Mouse (Mus musculus) bone marrow, adult 2 months (tissue): ENCODE measurements around the gene Gskip. TPM values are rescaled to one million over a fixed set of nuclear protein-coding genes. Genes with fewer than 3 reads are reported as not detected.

Experiments
- H3K27ac ChIP-seq: fragments of 200-500 bp; 2 replicates; pipeline ENCODE4 v1.5.1; 2012; ENCODE audit warnings: low read depth, mild to moderate bottlenecking, control low read depth, inconsistent platforms, low read length; ENCODE audit not compliant: control insufficient read depth, poor library complexity, insufficient read depth
- H3K4me1 ChIP-seq: fragments of 200-500 bp; 2 replicates; pipeline ENCODE4 v1.6.1; 2011; ENCODE audit warnings: low read length; ENCODE audit not compliant: control insufficient read depth, insufficient read depth
- H3K4me3 ChIP-seq: fragments of 200-500 bp; replicated peaks from 2 replicates; pipeline ENCODE3; 2011; ENCODE audit warnings: mild to moderate bottlenecking, low read depth, low read length, control low read depth; ENCODE audit not compliant: control insufficient read depth
- CTCF ChIP-seq: fragments of 200-500 bp; IDR thresholded peaks from 2 replicates; pipeline ENCODE4 v1.5.1; 2011; ENCODE audit warnings: low read length, control low read depth; ENCODE audit not compliant: control insufficient read depth, insufficient read depth
- POLR2A ChIP-seq: fragments of 200-500 bp; IDR thresholded peaks from 2 replicates; pipeline ENCODE4 v1.6.1; 2011; ENCODE audit warnings: low read depth, mild to moderate bottlenecking, control low read depth, low read length, borderline replicate concordance; ENCODE audit not compliant: control insufficient read depth
- WGBS: fragments of 180-500 bp; shearing (Covaris S2); methylation state at CpG from one replicate; pipeline ENCODE4 v1.1.7; 2018; 5-methylcytosine and 5-hydroxymethylcytosine counted together
- polyA plus RNA-seq: library from polyadenylated mRNA; stranded (reverse); fragments of >200 nt; gene quantifications from 2 replicates; pipeline ENCODE4 v1.2.4, GENCODE M21; 2011; ENCODE audit warnings: low replicate concordance; ENCODE audit not compliant: missing spikeins, insufficient read depth, insufficient read length

Gene Gskip
- polyA plus RNA-seq, 1 experiment = 7.9 TPM

DNA sequence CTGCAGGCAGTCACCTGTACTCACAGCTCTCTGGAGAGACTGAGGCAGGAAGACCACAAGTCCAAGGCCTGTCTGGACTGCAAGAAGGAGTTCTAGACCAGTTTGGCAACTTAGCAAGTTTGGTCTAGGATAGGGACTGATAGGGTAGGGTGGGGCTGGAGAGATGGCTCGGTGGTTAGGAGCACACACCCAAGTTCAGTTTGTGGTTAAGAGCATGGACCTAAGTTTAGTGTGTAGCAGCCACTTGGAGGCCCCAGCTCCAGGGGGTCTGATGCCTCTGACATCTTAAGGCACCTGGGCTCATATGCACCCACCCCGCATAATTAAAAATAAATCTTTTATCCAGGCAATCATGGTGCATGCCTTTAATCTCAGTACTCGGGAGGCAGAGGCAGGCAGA is 42.6 kb downstream of the Gskip start:
- H3K27ac ChIP-seq = no peak overlapping the region
- 47% methylated on average over 3 of the region's 3 CpGs for WGBS
- H3K4me3 ChIP-seq = no peak overlapping the region
- TF ChIP-seq CTCF (no peak), POLR2A (no peak)
- H3K4me1 ChIP-seq = peaks cover 2% of the 10 kb centered on the region

DNA sequence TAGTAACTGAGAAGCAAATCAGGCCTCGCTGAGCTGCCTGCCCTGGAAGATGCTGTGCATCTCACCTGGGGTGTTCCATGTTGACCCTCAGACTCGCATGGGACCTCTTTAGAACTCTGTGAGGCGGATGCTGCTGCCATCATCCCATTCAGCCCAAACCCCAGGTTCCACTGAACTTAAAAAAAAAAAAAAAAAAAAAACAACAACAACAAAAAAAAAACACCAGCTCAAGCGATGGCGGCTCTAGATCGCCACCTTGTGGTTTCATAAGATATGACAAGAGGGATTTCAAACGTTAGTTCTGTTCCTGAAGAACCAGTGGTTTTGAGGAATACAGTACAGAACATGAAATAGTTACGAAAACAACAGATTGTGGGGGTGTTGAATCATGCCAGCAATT is 43.3 kb downstream of the Gskip start:
- Histone ChIP-seq H3K27ac (no peak overlapping the region), H3K4me3 (no peak overlapping the region), H3K4me1 (peaks cover 2% of the 10 kb centered on the region)
- 26% methylated on average over 8 of the region's 8 CpGs for WGBS
- no peak for TF ChIP-seq CTCF

DNA sequence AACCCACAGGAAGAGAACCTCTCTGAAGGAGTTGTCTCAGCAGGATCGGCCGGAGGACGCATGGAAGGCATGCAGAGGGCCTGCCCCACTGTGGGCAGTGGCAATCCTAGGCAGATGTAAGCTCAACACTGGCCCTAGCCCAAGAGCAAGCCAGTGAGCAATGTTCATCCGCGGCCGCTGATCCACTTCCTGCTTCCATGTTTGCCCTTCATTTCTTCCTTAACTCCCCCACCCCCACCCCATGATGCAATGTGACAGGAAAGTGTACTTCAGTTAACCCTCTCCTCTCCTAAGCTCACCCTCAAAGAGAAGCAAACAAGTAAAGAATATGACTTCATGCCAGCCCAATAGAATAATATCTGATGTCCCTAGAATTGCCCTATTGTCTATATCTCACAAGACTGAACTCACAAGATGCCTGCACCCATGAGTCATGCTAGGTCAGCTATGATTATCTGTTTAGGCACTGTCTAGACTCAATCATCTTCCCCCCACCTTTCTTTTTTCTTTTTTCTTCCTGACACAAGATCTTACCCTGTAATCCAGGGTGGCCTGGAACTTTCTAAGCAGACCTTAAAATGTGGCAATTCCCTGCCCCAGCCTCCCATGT is 46.3 kb downstream of the Gskip start:
- no peak overlapping the region for H3K27ac ChIP-seq
- WGBS = 53% methylated on average over 6 of the region's 6 CpGs
- H3K4me1 ChIP-seq = peaks cover 2% of the 10 kb centered on the region
- TF ChIP-seq POLR2A = no peak
- no peak for TF ChIP-seq CTCF
- no peak overlapping the region for H3K4me3 ChIP-seq

DNA sequence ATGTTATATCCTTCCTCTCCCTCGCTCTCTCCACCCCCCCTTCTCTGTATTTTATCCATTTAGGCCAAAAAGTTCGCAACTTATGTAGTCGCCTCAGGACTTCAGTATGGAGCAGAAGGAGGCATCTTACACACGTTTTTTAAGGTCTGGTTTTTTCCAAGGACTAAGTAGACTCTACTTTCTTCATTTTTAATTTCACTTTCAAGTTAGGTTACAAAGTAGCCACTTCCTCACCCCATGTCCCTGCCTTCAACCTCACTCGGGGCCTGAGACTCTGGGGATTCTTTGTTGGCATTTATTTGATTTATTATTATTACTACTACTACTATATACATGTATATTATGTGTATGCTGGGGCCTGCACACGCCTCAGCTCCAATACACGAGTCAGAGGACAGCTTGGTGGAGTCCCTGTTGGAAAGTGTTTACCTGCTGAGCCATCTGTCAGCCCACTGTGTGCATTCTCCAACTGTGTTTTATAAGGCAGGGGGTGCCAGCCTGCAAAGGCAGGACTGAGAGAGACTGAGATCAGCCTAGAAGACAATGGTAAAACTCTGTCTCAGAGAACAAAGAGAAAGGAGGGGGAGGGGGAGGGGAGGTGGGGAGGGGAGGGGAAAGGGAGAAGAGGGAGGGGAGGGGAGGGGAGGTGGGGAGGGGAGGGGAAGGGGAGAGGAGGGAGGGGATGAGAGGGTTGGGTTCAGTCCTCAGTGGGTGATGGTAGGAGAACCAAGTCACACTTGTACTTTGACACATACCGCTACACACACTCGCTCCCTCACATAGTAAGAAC is 48.9 kb downstream of the Gskip start:
- Histone ChIP-seq H3K4me1 (no peaks in the 10 kb centered on the region; the same call in 1 of the 2 replicates), H3K27ac (no peak overlapping the region), H3K4me3 (no peak overlapping the region)
- WGBS = 45% methylated on average over 9 of the region's 9 CpGs
- TF ChIP-seq POLR2A (no peak), CTCF (no peak)

DNA sequence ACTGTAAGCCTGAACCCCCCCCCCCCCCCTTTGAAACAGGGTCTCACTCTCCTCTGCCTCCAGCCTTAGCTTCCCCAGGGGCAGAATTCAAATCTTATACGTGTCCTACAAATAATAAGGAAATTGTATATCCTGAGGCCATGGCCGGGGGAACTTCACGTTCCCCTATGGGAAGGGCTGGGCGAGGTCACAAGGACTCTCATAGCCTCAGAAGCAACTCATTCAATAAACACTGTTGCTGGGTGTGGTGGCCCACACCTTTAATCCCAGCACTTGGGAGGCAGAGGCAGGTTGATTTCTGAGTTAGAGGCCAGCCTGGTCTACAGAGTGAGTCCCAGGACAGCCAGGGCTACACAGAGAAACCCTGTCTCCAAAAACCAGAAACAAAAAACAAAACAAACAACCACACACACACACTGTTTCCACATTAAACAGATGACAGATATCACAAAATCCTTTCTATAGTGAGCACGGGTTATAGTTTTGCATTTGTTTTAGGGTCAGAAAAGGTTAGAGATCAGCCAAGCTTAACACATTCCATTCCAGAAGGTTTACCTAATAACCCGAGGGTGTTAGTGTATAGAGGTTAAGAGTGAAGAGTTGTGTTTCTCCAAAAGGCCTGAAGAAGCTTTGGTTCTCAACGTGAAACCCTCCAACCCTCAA is 50.7 kb downstream of the Gskip start:
- Histone ChIP-seq H3K4me1 (no peaks in the 10 kb centered on the region; the same call in 1 of the 2 replicates), H3K27ac (no peak overlapping the region), H3K4me3 (no peak overlapping the region)
- WGBS = 81% methylated on average over 7 of the region's 7 CpGs
- TF ChIP-seq POLR2A (no peak), CTCF (no peak)

DNA sequence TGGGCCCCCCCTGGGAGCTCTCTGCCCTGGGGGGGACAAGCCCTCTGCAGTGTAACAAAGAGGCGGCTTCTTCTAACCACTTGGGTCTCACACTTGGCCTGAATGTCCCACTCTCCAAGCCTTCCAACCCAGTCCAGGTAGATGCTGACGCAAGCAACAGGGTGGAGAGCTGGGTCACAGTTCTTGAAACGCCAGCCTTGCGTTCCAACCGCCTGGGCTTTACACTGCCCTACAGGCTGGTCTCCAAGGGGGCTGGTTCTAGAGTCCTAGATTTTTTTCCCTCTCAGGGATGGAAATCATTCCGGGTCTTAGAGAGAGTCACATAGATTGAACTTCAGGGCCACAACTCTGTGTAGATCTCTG is 51.2 kb downstream of the Gskip start:
- Histone ChIP-seq H3K4me3 (no peak overlapping the region), H3K4me1 (no peaks in the 10 kb centered on the region; the same call in 1 of the 2 replicates), H3K27ac (no peak overlapping the region)
- WGBS = 88% methylated on average over 6 of the region's 6 CpGs
- TF ChIP-seq POLR2A = no peak
- no peak for TF ChIP-seq CTCF

DNA sequence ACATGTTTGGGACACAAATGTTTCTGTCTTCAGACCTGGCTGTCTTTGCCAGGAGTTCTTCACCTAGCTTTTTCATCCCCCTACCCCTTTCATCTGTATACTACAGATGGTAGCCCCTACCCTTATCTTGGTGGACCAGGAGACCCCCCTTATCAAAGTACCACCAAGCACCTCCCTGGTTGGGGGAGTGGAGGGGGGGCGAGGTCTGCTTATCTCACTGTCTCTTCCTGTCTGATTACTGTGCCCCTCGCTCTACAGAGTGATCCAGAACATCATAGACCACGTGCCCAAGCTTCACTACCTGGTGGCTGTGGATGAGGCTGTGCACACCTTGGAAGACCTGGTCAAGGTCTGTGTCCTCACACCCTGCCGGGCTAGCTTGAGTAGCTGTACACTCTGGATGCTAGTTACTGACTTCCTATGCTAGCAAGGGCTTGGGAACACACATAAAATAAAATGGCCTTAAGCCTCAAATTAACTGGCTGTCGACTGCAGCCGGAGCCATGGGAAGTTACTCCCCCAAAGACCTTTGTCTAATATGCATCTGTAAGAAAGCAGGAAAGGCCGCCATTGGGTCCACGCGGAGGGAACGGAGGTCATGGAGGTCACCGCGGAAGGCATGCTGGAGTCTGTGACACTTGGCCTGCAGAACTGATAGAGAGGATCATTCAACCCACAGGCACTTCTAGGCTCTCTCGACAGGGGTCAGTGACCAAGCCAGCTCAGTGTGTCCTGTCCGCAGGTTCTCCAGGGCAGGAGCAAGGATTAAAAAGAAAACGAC is 53.9 kb downstream of the Gskip start:
- Histone ChIP-seq H3K4me3 (no peak overlapping the region), H3K4me1 (no peaks in the 10 kb centered on the region; the same call in 1 of the 2 replicates), H3K27ac (no peak overlapping the region)
- no peak for TF ChIP-seq CTCF
- TF ChIP-seq POLR2A = no peak
- 80% methylated on average over 15 of the region's 15 CpGs for WGBS

DNA sequence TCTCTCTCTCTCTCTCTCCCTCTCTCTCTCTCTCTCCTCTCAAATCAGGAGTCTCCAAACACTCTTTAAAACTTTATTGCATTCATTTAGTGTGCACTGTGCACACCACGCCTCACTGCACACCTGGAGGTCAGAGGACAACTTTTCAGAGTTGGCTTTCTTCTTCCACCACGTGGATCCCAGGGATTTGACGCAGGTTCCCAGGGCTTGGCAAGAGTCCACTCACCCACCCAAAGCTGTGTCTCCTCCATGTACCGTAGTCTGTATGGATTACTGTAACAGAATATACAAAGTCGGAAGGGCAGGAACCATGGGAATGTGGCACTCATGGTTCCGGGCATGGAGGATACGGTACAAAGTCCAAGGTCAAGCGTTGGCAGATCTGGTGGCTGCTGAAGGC is 55.0 kb downstream of the Gskip start:
- no peak overlapping the region for H3K27ac ChIP-seq
- TF ChIP-seq CTCF = no peak
- no peak for TF ChIP-seq POLR2A
- H3K4me3 ChIP-seq = no peak overlapping the region
- 86% methylated on average over 8 of the region's 8 CpGs for WGBS
- H3K4me1 ChIP-seq = no peaks in the 10 kb centered on the region; the same call in 1 of the 2 replicates
